Mouse (Mus musculus): ENCODE results near the gene Gnb5. TPM values are rescaled to one million over a fixed set of nuclear protein-coding genes. Genes with fewer than 3 reads are reported as not detected.
A peak's percentile ranks its signal among the peaks of the same experiment; 100 is the strongest.

Gene Gnb5
- polyA plus RNA-seq, 1 experiment from 2014 or later: 36.0 TPM

- H3K36me3 ChIP-seq: no peaks in the 10 kb centered on the region
- no peak overlapping the region for H3K9ac ChIP-seq (replicated peaks)
- peaks cover 5% of the 10 kb centered on the region; the same call in 1 of the 2 replicates for H3K4me1 ChIP-seq
- WGBS: 68% methylated on average over 5 of the region's 5 CpGs
- no peaks in the 10 kb centered on the region for H3K27me3 ChIP-seq
- no peak overlapping the region for H3K27ac ChIP-seq (replicated peaks)
- ATAC-seq (ENCODE audit: low FRiP score, low read depth): no peak
- H3K4me3 ChIP-seq: no peak overlapping the region
- no peaks in the 10 kb centered on the region for H3K9me3 ChIP-seq
- H3K4me2 ChIP-seq (replicated peaks): no peak overlapping the region
Measured at GRCm38 (mm10) chr9:75308621-75309020, 2.5 kb downstream of the Gnb5 start.

GRCm38 (mm10) chr9:75312008-75312407, 5.9 kb downstream of the Gnb5 start:
- H3K9ac ChIP-seq (replicated peaks): no peak overlapping the region
- WGBS: 23% methylated on average over 4 of the region's 4 CpGs
- H3K36me3 ChIP-seq: no peaks in the 10 kb centered on the region
- peaks cover 19% of the 10 kb centered on the region for H3K4me1 ChIP-seq
- H3K9me3 ChIP-seq: no peaks in the 10 kb centered on the region
- no peaks in the 10 kb centered on the region for H3K27me3 ChIP-seq
- H3K4me2 ChIP-seq (replicated peaks): no peak overlapping the region
- no peak overlapping the region for H3K27ac ChIP-seq (replicated peaks)
- H3K4me3 ChIP-seq: no peak overlapping the region
- ATAC-seq (ENCODE audit: low FRiP score, low read depth): no peak

GRCm38 (mm10) chr9:75313138-75313831, 7.2 kb downstream of the Gnb5 start:
- Histone ChIP-seq H3K27me3 (no peaks in the 10 kb centered on the region), H3K4me1 (peaks cover 19% of the 10 kb centered on the region), H3K27ac (replicated peaks) (peak overlapping the region; percentile 65), H3K9ac (replicated peaks) (peak overlapping the region; percentile 66), H3K9me3 (no peaks in the 10 kb centered on the region), H3K4me3 (peak overlapping the region; percentile 62), H3K4me2 (replicated peaks) (peak overlapping the region; percentile 75), H3K36me3 (0 out of 2 replicates have a peak, but pooled peaks cover 2% of the 10 kb centered on the region)
- peak; percentile 27; the same call in 1 of the 2 replicates for ATAC-seq (ENCODE audit: low FRiP score, low read depth)
- 29% methylated on average over 11 of the region's 11 CpGs for WGBS

DNA sequence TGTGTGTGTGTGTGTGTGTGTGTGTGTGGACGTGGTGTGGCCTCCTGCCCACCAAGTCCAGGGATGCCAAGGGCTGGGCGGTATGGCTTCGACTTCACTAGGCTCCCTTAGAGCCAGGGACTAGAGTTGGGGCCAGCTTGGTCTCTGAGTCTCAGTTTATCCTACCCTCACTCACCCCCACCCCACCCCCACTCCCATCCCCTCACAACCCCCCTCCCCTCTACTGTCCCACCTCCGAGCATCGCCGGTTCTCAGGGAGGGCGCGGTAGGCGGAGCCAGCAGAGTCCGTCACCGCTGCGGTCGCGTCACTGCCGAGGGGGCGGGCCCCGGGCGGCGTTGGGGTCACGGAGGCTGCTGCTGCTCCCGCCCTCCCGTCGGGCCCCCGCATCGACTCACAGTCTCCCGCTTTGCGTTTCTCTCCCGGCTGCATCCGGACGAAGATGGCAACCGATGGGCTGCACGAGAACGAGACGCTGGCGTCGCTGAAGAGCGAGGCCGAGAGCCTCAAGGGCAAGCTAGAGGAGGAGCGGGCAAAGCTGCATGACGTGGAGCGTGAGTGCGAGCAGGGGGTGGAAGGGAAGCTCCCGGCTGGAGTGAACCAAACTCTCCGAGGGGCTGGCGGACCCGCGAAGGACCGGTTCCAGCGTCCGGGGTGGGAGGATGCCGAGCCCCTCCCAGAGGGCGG, 7.9 kb downstream of the Gnb5 start:
- peak overlapping the region; percentile 75 for H3K4me2 ChIP-seq (replicated peaks)
- H3K4me3 ChIP-seq: peak overlapping the region; percentile 62
- ATAC-seq (ENCODE audit: low FRiP score, low read depth): peak; percentile 91
- H3K9ac ChIP-seq (replicated peaks): peak overlapping the region; percentile 66
- WGBS: under 1% methylated on average over 46 of the region's 52 CpGs
- H3K27me3 ChIP-seq: no peaks in the 10 kb centered on the region
- H3K4me1 ChIP-seq: peaks cover 19% of the 10 kb centered on the region
- peak overlapping the region; percentile 65 for H3K27ac ChIP-seq (replicated peaks)
- 0 out of 2 replicates have a peak, but pooled peaks cover 6% of the 10 kb centered on the region for H3K36me3 ChIP-seq
- no peaks in the 10 kb centered on the region for H3K9me3 ChIP-seq

- Histone ChIP-seq H3K36me3 (0 out of 2 replicates have a peak, but pooled peaks cover 6% of the 10 kb centered on the region), H3K4me1 (peaks cover 22% of the 10 kb centered on the region), H3K9me3 (no peaks in the 10 kb centered on the region), H3K9ac (replicated peaks) (peak overlapping the region; percentile 66), H3K27me3 (no peaks in the 10 kb centered on the region), H3K4me2 (replicated peaks) (peak overlapping the region; percentile 75), H3K4me3 (peak overlapping the region; percentile 62), H3K27ac (replicated peaks) (peak overlapping the region; percentile 65)
- 2% methylated on average over 22 of the region's 22 CpGs for WGBS
- 0 out of 2 replicates have a peak, but pooled peaks have one; percentile 7 for ATAC-seq (ENCODE audit: low FRiP score, low read depth)
Measured at GRCm38 (mm10) chr9:75314517-75315105, 8.5 kb downstream of the Gnb5 start.

GRCm38 (mm10) chr9:75315238-75315637, 9.2 kb downstream of the Gnb5 start:
- H3K4me3 ChIP-seq: peak overlapping the region; percentile 62; the same call in 1 of the 2 replicates
- H3K27me3 ChIP-seq: no peaks in the 10 kb centered on the region
- WGBS: 75% methylated on average over 3 of the region's 3 CpGs
- H3K4me2 ChIP-seq (replicated peaks): peak overlapping the region; percentile 75
- no peaks in the 10 kb centered on the region for H3K9me3 ChIP-seq
- no peak overlapping the region for H3K27ac ChIP-seq (replicated peaks)
- 0 out of 2 replicates have a peak, but pooled peaks cover 6% of the 10 kb centered on the region for H3K36me3 ChIP-seq
- peaks cover 22% of the 10 kb centered on the region for H3K4me1 ChIP-seq
- H3K9ac ChIP-seq (replicated peaks): no peak overlapping the region; the same call in 1 of the 2 replicates
- no peak for ATAC-seq (ENCODE audit: low FRiP score, low read depth)

- no peak for ATAC-seq (ENCODE audit: low FRiP score, low read depth)
- 86% methylated on average over 6 of the region's 6 CpGs for WGBS
- H3K27me3 ChIP-seq: no peaks in the 10 kb centered on the region
- H3K9me3 ChIP-seq: no peaks in the 10 kb centered on the region
- no peak overlapping the region for H3K4me2 ChIP-seq (replicated peaks)
- H3K4me1 ChIP-seq: peaks cover 22% of the 10 kb centered on the region
- no peak overlapping the region for H3K4me3 ChIP-seq
- 0 out of 2 replicates have a peak, but pooled peaks cover 6% of the 10 kb centered on the region for H3K36me3 ChIP-seq
- H3K9ac ChIP-seq (replicated peaks): no peak overlapping the region
- no peak overlapping the region for H3K27ac ChIP-seq (replicated peaks)
Measured at GRCm38 (mm10) chr9:75316771-75317170, 10.7 kb downstream of the Gnb5 start.

DNA sequence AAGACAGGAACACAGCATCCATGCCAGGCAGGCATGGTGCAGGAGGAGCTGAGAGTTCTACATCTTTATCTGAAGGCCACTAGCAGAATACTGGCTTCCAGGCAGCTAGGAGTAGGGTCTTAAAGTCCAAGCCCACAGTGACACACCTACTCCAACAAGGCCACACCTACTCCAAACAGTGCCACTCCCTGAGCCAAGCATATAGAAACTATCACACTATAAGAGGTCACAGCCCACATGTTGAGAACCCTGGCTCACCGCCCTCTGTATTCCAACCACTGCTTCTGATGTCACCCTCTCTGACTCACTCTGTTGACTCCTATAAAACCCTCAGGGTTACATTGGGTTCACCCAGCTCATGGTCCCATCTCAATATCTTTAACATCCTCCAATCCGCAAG, 12.1 kb downstream of the Gnb5 start:
- 96% methylated on average over 2 of the region's 2 CpGs for WGBS
- Histone ChIP-seq H3K4me1 (peaks cover 21% of the 10 kb centered on the region), H3K9me3 (no peaks in the 10 kb centered on the region), H3K9ac (replicated peaks) (no peak overlapping the region), H3K4me2 (replicated peaks) (no peak overlapping the region), H3K27ac (replicated peaks) (no peak overlapping the region), H3K27me3 (no peaks in the 10 kb centered on the region), H3K36me3 (0 out of 2 replicates have a peak, but pooled peaks cover 6% of the 10 kb centered on the region), H3K4me3 (no peak overlapping the region)
- ATAC-seq (ENCODE audit: low FRiP score, low read depth): no peak

DNA sequence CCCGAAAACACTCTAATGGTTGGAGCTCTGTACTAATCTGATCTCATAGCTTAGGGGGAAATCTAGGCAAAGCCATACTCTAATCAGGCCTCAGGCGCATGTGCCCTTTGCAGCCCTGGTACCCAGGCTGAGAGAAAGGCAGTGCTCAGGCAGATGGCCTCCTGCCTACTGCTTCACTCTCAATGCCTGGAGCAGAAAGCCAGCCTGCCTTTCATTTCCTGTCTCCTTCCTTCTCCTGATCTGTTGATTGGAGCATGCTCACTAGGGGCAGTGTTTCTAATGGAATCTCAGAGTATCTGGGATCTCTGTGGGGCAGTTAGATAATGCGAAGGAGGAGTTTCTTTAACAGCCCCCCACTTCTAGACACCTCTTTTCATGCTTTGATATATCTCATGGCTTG, 13.3 kb downstream of the Gnb5 start:
- H3K4me3 ChIP-seq: no peak overlapping the region
- H3K4me1 ChIP-seq: peaks cover 16% of the 10 kb centered on the region
- 0 out of 2 replicates have a peak, but pooled peaks cover 6% of the 10 kb centered on the region for H3K36me3 ChIP-seq
- no peak for ATAC-seq (ENCODE audit: low FRiP score, low read depth)
- no peaks in the 10 kb centered on the region for H3K9me3 ChIP-seq
- 86% methylated on average over 3 of the region's 3 CpGs for WGBS
- no peak overlapping the region for H3K4me2 ChIP-seq (replicated peaks)
- no peak overlapping the region for H3K9ac ChIP-seq (replicated peaks)
- H3K27ac ChIP-seq (replicated peaks): no peak overlapping the region
- H3K27me3 ChIP-seq: no peaks in the 10 kb centered on the region

DNA sequence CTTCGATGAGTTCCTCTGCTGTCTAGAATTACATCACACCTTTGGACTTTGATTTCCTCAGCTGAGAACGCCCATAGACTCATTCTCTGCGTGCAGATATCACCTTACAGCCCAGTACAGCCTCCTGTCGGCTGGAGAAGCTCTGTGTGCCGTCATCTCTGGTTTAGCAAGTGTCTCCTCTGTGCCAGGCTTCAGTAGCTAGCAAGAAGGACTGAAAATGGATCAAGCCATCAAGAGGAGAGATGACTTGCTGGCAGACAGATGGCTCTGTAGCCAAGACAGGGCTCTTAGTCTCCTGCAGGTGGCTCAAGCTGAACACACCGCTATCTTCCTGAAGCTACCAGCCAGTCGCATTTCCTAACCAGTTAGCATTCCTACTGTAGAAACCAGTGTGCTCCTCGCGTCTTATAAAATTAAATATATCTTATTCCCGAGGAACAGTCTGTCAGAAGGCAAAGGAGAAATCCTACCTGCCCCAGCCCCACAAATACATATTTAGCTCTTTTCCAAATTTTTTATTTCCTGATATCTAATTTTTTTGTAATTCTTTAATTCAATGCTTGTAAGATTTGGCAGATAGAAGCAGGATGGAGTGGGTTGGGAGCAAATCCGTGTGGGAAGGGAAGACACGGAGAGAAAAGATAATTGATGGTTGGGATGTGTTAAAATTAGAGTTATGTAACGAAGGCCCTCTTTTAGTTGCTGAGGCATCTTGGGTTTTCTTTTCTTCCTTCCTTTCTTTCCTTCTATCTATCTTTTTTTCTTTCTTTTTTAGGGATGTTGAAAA, 16.2 kb downstream of the Gnb5 start:
- Histone ChIP-seq H3K27ac (replicated peaks) (no peak overlapping the region), H3K4me1 (0 out of 2 replicates have a peak, but pooled peaks cover 3% of the 10 kb centered on the region), H3K9ac (replicated peaks) (no peak overlapping the region), H3K36me3 (peaks cover 11% of the 10 kb centered on the region; the same call in 1 of the 2 replicates), H3K9me3 (no peaks in the 10 kb centered on the region), H3K4me2 (replicated peaks) (no peak overlapping the region), H3K4me3 (no peak overlapping the region), H3K27me3 (no peaks in the 10 kb centered on the region)
- no peak for ATAC-seq (ENCODE audit: low FRiP score, low read depth)
- 89% methylated on average over 13 of the region's 13 CpGs for WGBS

- no peak overlapping the region for H3K4me3 ChIP-seq
- H3K9me3 ChIP-seq: no peaks in the 10 kb centered on the region
- no peaks in the 10 kb centered on the region for H3K4me1 ChIP-seq
- 95% methylated on average over 3 of the region's 3 CpGs for WGBS
- no peak for ATAC-seq (ENCODE audit: low FRiP score, low read depth)
- no peak overlapping the region for H3K9ac ChIP-seq (replicated peaks)
- no peaks in the 10 kb centered on the region for H3K27me3 ChIP-seq
- H3K4me2 ChIP-seq (replicated peaks): no peak overlapping the region
- no peak overlapping the region for H3K27ac ChIP-seq (replicated peaks)
- H3K36me3 ChIP-seq: peaks cover 23% of the 10 kb centered on the region; the same call in 1 of the 2 replicates
Measured at GRCm38 (mm10) chr9:75328047-75328446, 22.0 kb downstream of the Gnb5 start.

Measured in midbrain, embryonic 12.5 days (tissue).